Mouse (Mus musculus): ENCODE results near the gene Mef2a. TPM values are rescaled to one million over a fixed set of nuclear protein-coding genes. Genes with fewer than 3 reads are reported as not detected.

The Mef2a gene
- total RNA-seq, 2 experiments from 2014 or later: 67.8 to 69.8 TPM

DNA sequence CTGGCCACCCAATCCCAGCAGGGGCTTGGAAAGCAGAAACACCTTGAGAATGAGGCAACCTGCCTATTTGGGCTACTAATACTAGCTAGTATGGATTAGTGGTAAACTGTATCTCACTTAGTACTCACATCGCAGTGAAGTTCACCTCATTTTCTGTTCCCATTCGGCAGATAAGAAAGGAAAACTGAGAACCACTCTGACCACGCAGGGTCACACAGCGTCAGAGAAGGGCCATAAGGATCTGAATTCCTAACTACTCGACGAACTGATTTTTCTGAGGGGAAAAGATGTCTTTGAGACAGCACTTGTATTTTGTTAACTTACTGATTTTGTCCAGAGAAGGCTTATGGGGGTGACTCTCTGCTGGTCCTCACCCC, 914 bp upstream of the Mef2a start:
- intact Hi-C loops (cut with DNase I; ENCODE audit: low total_unique reads): no loop called here
- DNase-seq: no peak

DNA sequence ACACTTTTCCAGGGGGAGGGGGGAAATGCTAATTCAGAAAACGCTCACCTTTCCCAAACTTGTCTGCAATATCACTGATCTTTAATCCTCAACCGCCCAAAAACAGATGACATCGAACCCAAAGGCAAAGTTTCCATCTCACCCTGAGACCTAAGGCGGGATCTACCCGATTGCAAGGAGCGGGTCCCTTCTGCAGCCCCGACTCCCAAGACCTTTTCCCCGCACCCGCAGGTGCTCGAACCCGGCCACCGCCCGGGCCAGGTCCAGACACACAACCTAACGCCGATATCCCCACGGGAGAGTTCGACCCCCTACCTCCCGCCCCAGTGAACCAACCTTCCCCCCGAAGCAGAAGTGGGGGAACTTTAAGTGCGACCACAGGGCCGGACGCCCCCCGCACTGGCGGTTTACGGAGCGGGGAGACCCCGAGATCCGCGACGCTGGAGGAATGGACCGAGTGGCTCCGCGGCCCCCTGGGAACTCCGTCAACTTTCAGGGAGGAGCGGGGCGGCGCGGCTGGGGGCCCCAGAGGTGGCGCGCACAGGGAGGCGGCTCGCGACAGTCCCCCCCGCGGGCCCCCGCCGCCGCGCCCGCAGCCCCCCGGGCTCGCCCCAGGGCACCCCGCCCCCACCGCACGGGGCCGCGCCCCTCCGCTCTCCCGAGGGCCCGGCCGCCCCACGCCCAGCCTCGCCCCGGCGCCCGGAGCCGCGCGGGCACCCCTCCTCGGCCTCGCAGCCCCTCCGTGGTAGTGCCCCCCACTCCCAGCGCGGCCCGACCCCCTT, 576 bp downstream of the Mef2a start:
- DNase-seq: peak; percentile 51
- intact Hi-C loops (cut with DNase I; ENCODE audit: low total_unique reads): no loop called here

DNA sequence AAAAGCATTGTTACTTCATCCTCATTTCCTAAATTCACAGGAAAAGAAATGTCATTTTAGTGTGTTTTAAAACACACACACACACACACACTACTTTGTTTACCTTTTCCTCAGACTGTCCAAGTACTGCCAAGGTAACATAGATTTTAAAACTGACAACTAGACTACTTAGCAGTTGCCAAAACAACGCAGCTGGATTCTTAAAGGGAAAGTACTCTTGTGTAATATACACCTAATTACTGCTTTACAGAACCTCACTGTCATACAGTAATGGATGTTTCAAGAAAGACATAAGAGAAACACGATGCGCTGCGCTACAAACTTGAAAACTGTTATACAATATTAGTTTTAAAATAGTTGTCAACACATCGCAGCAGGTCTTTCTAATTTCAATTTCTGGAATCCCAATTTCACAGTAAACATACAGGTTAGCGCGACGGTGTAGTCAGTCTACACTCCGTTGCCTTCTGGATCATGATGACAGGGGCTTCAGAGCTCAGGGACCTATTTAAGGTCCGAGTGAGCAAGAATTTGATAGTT, 1.2 kb downstream of the Mef2a start:
- intact Hi-C loops (cut with DNase I; ENCODE audit: low total_unique reads): no loop called here
- no peak for DNase-seq

DNA sequence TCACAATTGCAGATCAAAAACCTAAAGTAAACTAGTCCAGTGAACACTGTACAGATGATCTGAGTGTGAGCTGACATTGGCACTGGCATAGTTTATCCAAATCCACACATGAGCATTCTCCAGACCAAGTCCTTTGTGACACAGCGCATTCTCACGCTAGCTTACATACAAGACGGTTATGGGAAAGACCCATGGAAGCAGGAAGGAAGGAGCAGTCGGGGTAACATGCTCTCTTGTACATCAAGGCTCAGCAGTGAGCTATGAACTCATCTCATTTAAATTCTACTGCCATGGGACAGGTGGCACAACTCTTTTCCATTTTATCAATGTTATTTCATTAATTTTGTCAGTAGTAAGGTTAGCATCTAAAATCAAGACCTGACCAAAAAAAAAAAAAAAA, 3.0 kb downstream of the Mef2a start:
- no peak for DNase-seq
- intact Hi-C loops (cut with DNase I; ENCODE audit: low total_unique reads): no loop called here

DNA sequence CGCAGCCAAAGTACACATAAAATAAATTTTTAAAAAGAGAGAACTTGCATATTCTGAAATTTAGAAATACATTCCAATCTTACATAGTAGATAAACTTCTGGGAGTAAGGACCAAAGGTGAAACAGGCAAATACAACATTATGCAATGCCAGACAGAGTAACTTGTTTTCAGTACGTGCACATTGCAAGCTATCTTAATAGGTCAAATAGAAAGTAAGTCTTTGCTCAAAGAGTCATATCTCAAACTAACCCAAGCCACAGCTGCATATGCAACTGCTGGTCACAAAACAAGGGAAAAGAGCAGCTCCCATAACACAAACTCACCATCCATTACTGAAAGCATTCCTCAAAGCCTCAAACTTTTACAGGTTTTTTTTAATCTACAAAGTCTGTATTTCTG, 4.3 kb downstream of the Mef2a start:
- intact Hi-C loops (cut with DNase I; ENCODE audit: low total_unique reads): no loop called here
- no peak for DNase-seq

DNA sequence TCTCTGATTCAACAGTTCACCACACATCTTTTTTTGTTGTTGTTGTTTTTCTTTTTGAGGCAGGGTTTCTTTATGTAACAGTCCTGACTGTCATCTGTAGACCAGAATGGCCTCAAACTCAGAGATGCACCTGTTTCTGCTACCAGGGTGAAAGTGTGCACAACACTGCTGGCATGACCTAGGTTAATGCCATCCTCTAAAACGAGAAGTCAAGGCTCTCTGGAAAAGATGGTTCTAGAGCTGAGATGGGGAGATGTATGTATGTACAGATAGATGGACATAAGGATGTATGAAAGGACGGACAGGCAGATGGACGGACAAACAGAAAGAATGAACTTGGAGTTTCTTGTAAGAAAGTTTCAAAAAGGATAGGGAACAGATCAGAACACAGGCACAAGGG, 12.1 kb downstream of the Mef2a start:
- DNase-seq: no peak
- intact Hi-C loops (cut with DNase I; ENCODE audit: low total_unique reads): no loop called here

DNA sequence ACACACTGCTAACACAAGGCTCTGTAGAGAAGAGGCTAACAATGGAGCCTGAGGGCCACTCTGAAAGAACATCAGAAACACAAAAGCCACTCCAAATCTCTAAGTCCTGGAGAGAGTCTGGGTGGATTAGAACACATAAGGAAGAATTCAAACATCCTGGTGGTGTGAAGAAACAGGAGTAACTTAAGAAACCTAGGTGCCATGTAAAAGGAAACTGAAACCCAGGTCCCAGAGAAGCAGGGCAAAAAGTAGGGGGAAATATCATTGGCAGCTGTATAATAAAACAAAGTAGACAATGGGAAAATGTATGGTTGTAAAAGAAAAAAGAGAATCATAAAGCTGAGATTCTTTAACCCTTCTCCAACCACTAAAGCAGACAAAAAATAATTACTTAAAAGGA, 12.8 kb downstream of the Mef2a start:
- DNase-seq: no peak
- intact Hi-C loops (cut with DNase I; ENCODE audit: low total_unique reads): no loop called here

DNA sequence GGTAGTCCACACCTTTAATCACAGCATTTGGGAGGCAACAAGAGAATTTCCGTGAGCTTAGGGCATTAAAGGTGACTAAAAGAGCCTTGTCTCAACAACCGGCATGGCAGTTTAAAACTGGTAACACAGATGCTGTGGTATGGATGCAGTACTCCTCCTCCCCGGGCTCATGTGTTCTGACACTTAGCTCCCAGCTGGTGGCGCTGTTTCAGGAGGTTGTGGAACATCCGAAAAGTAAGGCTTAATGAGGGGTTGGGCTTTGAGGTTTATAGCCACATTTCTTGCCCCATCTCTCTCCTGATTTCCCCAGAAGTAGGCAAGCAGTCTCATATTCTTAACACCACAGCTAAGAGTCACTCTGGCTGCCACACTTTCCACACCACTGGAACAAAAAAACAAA, 16.8 kb downstream of the Mef2a start:
- intact Hi-C loops (cut with DNase I; ENCODE audit: low total_unique reads): no loop called here
- no peak for DNase-seq

DNA sequence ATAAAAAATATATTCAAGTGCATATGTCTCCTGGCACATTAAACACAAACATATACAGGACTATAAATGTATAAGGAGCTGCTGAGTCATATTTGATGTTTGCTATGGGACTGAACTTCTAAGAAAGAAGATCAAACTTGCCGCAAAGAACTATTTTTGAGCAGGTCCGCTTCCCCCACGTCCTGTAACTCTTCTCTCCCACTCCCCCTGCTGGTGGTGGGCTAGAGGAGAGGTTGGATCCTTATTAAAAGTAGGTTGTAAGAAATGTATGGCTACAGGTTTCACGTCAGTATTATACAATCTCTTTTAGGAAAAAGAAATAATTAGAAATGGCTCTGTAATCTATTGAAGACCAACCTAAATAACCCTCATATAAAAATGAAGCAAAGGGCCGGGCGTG, 19.0 kb downstream of the Mef2a start:
- DNase-seq: no peak
- intact Hi-C loops (cut with DNase I; ENCODE audit: low total_unique reads): no loop called here

DNA sequence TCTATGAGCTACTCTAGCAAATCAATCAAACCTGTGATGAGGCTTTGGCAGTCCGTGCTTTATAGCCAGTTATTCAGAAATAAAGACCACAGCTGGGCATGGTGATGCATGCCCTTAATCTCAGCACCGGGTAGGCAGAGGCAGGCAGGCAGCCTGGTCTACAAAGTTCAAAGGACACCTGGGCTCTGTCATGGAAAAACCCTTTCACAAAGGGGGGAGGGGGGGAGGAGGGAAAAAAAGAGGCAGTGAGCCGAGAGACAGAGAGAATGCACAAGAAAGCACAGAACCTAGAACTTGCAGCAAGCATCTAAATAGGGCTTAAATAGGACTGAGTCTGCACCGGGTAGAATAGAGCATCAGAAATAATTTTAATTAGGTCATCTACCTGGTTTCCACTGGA, 19.7 kb downstream of the Mef2a start:
- DNase-seq: no peak
- intact Hi-C loops (cut with DNase I; ENCODE audit: low total_unique reads): no loop called here

DNA sequence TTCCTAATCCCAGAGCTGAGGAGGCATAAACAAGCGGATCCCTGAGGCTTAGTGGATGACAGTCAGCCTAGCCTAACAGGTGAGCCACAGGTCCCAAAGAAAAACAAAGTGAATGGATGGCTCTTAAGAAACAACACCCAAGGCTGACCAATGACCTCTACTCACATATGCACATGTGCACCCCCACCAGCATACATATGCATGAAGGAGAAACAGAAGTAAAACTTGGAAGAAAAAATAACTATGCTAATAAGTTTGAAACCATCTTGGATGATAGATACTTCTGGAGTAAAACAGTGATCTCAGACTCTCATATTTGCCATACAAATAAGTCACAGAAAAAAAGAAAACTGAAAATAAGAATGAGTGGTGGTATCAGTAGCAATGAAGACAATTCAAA, 28.2 kb downstream of the Mef2a start:
- intact Hi-C loops (cut with DNase I; ENCODE audit: low total_unique reads): loop anchor here (10.0 kb wide), 1 partner anchor 90 kb away; no protein-coding TSS in a partner anchor
- DNase-seq: no peak

DNA sequence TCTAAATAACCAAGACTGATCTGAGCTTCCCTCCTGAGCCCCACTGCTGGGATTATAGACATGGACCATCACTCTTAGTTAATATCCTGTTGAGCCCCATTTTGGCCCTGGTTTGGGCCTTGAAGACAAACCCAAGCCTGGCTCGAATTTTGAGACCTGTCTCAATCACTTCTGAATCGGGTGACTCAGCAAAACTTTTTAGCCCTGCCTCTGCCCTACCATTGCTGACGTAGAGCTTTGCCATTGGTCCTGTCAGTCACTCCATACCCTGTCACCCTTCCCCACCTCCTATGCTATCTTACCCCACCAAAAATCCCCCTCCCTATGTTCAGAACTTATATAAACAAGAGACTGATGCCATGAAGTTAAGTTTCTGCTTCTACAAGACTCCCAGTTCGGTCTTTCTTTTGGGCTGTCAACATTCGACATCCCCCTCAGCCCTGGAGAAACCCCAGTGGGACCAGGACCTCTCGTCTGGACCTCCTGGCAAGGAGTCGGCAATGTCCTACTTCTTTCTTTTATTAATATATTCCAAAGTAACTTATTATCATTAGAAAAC, 30.5 kb downstream of the Mef2a start:
- intact Hi-C loops (cut with DNase I; ENCODE audit: low total_unique reads): loop anchor here (10.0 kb wide), 1 partner anchor 87 kb away; no protein-coding TSS in a partner anchor
- DNase-seq: no peak

DNA sequence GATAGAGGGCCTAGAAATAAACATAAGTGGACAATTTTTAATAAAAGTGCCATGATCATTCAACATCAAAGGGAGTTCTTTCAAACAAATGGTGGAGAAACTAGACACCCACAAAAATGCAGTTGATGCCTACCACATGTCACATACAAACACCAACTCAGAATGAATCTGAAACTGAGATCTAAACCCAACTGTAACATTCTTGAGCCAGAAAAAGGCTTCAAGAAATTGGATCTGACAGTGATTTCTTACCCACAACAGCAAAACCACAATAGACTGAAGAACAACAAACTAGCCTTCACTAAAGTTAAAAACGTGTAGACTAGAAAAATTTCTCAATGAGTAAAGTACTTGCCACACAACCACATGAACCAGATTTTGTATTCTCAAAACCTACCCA, 52.3 kb downstream of the Mef2a start:
- intact Hi-C loops (cut with DNase I; ENCODE audit: low total_unique reads): no loop called here

DNA sequence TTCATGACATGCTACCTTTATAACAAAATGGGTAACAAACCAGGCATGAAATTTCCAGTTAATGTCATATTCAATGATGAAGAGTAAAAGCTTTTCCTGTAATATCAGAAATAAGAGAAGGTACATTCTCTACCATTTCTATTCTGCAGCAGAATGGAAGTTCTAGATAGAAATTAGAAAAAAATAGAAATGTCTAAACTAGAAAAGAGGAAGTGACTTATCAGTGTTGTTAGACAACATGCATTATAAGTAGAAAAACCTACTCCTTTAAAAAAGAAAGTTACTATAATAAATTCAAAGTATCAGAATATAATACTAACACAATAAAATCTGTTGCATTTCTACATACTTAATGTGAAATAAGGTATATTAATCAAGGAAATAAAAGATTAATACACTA, 54.0 kb downstream of the Mef2a start:
- no peak for DNase-seq
- intact Hi-C loops (cut with DNase I; ENCODE audit: low total_unique reads): no loop called here

More for the DNA sequence above, 52.3 kb downstream of the Mef2a start:
- DNase-seq: no peak

DNA sequence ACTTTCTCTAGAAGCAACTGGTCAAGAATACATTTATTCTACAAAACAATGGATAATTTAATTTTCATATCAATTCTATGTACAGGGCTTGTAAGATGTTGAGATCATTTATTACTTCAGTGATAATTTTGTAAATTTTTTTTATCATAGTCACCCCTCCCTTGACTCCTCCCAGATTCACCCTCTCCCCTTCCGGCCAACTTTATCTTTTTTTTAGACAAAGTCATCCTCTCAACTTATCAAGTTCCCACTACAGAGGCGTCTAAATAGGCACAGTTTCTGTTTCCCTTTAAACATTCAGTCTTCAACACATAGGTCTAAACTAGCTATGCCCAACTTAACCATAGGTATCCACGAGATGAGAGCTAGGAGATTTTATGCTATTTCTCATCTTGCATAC, 59.5 kb downstream of the Mef2a start:
- intact Hi-C loops (cut with DNase I; ENCODE audit: low total_unique reads): no loop called here
- DNase-seq: no peak

DNA sequence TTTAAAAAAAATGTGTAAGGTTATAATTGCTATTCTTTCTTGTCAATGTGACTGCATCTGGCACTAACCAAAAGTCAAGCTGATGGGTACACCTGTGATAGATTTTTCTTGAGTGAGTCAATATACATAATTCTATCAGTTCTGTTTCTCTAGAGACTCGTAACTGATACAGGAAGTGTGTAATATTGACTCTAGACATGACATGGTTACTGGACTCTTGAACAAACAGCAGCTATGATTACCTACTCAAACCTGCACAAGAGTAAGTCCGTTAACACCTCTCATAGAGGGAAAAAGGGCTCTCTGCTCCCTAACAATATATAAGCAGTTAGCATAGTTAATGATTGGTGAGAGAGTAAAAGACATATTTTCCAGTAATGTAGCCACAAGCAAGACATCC, 62.5 kb downstream of the Mef2a start:
- intact Hi-C loops (cut with DNase I; ENCODE audit: low total_unique reads): no loop called here
- DNase-seq: no peak

DNA sequence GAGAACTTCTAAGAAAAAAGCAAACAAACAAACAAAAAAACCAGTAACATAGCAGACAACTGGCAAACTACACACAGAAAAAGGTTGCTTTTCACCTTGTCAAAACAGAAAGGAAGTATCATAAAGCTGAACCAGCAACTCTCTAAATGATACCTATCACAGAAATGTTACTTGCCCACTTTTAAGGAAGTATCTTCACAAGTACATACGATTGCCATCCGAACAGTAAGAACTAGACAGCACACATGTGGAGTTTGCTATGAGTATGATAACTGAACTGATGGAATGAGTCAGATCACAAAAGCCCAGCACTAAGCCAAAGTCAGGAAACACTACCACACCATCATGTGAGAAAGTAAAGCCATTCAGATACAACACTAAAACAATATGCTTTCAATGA, 64.6 kb downstream of the Mef2a start:
- intact Hi-C loops (cut with DNase I; ENCODE audit: low total_unique reads): no loop called here
- DNase-seq: no peak

DNA sequence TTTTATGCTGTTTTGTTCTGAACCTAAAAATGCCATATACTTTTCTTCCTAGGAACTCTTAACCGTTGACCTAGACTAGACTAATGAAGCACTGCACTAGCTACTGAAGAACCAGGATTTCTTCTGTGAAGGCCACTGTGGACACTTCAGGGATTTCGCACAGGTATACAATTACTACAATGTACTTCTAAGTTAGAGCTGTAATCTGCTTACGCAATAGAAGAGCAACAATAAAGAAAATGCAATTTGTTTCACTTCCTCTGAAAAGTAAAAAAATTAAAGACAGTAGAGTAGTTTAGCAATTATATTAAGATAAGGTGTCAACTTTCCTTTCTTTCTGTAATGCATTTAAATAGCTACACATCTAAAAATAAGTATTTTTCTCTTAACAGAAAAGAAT, 65.6 kb downstream of the Mef2a start:
- intact Hi-C loops (cut with DNase I; ENCODE audit: low total_unique reads): no loop called here
- DNase-seq: no peak

DNA sequence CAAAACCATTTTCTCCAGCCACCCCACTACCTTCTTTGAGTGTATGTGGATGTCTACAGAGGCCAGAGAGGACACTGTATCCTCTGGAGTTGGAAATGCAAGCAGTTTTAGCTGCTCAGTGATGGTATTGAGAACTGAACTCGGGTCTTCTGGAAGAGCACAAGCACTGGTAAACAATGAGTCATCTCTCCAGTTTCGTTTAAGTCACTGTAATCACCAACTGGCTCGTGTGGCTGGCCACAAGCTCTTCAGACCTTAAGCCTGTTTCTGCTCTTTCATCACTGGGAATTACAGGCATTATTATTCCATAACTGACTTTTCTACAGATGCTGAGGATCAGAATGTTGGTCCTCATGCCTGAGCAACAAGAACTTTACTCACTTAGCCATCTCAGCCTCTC, 67.7 kb downstream of the Mef2a start:
- intact Hi-C loops (cut with DNase I; ENCODE audit: low total_unique reads): no loop called here
- DNase-seq: no peak

DNA sequence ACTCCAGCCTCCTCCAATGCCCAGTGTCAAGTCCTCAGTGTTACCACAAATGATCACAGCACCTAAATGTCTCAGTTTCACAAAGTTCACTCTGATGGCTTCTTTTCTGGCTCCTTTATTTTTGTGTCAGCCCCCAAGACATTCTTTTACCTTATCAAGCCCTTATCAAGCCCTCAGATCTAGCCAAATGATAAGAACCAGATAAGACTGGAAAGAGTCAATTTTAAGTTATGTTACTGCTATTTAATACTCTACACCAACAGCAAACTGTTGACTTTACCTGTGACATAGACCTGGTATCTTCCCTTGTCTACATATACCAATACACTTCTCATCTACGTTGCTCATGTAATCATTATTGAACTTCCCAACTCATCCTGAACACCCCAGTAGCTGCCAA, 76.2 kb downstream of the Mef2a start:
- DNase-seq: no peak
- intact Hi-C loops (cut with DNase I; ENCODE audit: low total_unique reads): no loop called here

DNA sequence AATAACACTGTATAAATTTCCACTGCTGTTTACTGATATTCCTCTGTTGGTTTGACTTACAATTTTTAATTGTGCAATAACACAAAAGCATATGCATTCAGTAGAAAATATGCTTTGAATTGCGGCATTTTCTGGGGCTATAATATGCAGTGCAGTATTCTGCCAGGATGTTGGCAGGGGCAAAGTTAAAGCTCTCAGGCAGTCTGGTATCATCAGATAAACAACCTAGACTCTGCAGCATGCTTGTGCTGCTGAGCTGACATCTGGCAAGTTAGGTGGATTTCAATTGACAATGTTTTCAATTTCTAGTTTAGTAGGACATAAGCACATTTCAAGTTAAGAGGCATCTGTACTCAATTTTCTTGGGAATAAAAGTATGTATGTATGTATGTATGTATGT, 81.3 kb downstream of the Mef2a start:
- intact Hi-C loops (cut with DNase I; ENCODE audit: low total_unique reads): no loop called here
- DNase-seq: no peak
